Mouse (Mus musculus) mesoderm, embryonic 11.5 days (tissue): Measurements from ENCODE around the gene Pold1.

Experiments used
- DNase-seq: peaks from one replicate; pipeline ENCODE4 v3.0.0-alpha.2; 2012; ENCODE audit warnings: low read depth, low spot score

Pold1 gene

DNA sequence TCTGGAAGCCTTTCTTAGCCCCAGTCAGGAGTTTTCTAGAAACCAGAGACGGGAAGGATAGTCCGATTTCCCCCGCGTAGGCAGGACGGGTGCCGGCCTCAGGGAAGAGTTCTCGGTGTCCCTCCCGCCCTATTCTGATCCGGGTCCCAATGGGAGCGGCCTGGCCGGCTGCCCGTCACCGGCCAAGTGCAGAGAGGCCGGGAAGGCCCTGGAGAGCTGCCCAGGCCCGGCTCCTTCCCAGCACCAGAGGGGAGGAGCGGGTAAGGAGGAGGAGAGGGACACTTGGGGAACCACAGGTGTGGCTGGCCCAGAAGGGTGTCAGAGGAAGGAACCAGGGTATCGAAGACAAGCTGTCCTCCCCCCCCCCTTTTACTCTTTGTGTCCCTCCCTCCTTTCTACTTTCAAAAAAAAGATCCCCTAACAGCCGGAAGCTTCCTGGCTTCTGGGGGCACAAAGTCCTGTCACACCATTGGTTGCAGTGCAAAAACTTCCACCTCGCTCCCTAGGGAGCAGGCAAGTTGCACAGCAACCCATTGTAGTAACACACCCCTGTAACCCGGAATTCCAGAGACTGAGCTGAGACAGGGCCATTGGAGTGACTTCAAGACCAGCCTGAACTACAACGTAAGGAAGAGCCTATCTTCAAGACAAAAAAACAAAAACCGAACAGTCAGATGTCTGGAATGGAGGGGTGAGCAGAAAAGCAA lies 23.4 kb downstream of the Pold1 start:
- DNase-seq: no peak

DNA sequence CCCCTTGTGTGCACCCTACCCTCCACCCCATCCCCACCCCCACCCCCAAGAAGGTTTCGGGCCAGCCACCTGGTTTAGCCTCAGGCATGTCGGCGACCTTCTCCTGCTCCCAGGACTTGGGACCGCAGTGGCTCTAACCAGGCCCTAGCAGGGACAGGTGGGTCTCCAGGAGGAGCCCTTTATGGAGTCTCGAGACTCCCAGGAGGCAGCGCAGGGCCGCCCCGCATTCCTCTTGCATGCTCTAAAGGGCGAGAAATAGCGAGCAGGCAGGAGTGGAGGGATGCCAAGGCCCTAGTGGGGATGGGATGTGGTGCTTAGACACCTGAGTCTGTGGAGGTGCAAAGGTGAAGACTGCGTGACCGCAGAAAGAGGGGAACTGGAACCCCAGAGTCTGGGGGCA lies 24.1 kb downstream of the Pold1 start, which contains the start of gene Mybpc2:
TSS of gene Mybpc2 (minus strand) at position 155 of the 400 bp plus-strand sequence.
- DNase-seq: no peak

DNA sequence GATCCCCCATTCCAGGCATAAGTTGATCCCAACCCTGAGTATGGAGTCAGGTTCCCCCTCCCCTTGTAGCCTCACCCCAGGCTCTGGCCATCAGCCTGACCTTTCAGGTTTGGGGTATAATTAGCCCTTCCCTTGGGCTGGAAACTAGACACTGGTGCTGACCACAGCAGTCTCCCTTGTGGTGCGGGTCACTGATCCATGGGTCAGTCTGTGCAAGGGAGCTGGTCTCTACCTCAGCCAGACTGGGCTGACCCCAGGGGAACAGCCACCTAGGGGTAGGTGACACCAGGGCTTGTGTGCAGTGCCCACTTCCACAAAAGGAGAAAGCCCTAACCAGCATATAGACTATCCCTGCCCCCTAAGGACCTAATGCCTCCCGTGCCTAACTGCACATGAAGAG lies 25.6 kb downstream of the Pold1 start:
- no peak for DNase-seq

DNA sequence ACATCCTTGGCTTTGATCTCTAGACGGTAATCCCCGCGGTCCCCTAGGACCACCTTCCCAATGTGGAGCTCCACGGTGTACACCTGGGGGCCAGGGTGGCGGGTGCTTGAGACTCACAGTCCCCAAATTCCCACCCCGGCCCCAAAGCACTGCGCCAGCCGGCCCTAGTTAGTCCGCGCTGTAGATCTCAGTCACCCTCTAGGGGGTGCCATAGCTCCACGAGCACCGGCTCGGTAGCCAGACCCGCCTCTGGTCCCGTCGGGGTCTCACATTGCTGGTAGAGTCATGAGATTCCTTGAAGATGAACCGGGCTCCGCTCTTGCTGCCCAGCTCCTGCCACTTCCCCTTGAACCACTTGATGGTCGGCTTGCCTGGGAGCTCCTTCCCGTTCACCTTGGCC lies 26.9 kb downstream of the Pold1 start:
- peak; percentile 73 for DNase-seq

DNA sequence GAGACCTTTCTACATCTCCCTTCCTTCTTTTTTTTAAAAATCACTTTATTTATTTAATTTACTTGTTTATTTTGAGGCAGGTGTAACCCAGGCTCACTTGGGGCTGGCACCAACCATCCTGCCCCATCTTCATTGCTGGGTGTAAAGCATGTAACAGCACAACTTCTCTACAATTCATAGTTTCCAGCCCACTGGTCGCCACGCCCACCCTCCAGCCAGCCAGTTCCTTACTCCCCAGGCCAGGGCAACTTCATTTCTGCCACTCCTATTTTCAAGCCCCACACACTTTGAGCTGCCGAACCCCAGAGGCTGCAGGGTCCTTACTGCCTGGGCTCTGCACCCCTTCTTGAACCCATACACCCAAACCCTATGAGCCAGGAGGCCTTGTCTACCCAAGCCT lies 27.7 kb downstream of the Pold1 start:
- DNase-seq: no peak

DNA sequence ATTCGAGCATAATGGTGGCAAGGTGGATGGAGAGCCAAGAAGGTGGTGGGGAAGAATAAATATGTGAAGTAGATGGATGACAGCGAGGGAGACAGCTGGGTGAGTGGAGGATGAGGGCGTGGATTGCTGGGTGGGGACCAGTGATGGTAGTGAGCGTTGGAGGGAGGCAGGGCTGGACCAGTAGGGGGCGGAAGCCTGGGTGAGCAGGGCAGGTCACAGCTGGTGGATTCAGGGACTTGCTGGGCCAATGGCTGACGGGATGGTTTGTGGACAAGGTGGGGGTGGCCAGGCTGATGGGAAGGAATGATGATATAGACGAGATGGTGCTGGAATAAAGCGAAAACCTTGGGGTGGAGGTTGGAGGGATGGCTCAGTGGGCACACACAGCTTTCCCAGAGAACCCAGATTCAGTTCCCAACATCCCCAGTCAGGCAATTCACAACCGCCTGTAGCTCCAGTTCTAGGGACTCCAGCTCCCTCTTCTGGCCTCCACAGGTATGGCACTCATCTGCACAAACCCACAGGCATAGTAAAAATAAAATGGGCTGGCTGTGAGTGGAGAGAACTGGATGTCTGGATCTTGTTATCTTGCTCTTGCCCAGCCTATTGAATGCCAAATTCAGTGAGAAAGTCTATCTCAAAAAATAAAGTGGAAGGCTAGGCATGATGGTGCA lies 29.3 kb downstream of the Pold1 start:
- peak; percentile 25 for DNase-seq

DNA sequence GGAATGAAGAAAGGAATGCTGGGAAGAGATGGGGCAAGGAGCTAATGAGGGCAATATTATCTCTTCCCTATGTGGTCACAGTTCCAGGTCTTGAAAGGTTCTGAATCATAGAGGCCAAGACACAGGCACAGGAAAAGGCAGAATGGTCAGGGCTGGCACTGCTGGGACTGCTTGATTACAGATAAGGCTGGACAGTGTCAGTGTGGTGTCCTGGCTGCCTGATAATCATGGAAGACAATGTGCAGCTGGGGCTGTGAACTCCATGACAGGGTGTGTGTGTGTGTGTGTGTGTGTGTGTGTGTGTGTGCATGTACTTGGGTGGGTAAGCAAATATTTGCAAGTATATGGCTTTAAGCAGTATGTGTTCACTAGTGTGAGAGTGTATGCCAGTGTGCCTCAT lies 41.2 kb downstream of the Pold1 start:
- no peak for DNase-seq

DNA sequence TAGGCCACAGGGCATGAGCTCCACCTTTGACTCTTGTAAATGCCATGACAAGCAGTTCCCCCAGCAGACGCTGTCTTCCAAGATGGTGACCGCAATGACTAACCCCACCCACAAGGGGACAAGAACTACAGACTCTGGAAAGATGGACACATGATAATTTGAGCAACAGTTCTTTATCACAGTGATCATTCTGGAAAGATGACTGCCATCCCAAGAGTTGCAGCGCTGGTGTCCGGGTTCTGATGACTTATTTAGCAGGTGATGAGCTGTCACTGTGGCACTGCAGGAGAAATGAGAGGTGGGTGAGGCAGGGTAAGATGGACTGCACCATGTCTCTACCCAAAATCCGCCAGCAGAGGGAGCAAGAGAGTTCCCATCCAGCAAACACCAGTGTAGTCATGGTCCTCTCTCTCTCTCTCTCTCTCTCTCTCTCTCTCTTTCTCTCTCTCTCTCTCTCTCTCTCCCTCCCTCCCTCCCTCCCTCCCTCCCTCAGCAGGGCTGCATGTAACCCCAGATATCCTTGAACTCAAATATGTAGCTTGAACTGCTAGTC lies 47.0 kb downstream of the Pold1 start:
- DNase-seq: peak; percentile 81

DNA sequence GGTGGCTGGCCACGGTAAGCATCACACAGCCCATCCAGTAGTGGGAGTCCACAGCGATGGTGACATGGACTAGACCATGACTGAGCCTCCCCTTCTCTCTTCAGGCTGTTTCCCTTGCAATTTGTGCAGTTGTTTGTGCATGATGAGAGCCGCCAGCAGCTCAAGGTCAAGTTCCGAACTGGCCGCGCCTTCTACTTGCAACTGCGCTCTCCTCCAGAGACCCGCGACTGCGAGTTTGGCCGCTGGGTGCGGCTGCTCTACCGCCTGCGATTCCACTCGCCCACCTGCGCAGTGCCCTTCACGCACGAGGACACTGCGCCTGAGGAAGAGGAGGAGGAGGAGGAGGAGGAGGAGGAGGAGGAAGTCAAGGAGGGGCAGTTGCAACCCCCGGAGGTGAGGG lies 48.6 kb downstream of the Pold1 start:
- no peak for DNase-seq

DNA sequence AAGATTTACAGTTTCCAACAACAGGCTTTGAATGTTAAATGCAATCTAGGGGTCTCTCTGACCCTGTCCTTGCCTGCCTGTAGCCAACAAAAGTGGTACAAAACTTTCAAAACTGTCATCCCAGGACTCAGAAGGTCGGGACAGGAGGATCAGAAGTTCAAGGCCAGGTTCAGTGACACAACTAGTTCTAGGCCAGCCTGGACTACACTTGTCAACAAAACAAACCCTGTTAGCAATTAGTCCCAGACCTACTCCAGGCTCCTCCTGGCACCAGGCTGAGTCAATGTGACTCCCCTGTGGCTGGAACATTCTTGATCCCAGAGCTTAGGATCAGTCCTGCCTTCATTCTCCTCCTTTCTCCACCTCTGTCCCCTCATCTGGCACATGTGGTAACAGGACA lies 49.7 kb downstream of the Pold1 start:
- no peak for DNase-seq

DNA sequence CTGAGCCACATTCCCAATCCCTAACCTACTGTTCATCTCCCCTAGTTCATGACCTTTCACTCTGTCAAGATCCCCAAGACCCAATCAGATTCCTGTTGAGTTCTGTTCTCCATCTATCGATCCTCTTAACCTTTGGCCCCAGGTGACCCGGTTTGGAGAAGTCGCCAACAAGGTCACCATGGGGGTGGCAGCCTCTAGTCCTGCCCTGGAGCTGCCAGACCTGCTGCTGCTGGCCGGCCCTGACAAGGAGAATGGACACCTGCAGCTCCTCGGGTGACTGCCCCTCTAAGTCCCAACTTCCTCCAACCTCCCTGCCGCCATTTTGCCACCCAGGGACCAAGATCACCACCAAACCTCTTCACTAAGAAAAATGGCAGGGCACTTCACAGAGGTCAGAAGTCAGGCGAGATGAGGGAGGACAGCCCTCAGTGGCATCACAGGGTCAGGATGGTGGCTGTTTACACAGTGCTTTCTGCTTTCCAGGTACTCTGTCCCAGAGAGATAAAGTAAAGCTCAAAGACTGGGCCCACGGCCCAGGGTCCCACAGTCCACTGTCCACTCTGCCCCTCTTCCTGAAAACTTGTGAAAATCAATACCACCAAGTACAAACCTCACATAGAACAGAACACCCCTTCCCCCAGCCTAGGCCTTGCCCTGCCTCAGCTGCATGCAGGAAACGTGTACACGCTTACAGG lies 51.1 kb downstream of the Pold1 start:
- DNase-seq: no peak

DNA sequence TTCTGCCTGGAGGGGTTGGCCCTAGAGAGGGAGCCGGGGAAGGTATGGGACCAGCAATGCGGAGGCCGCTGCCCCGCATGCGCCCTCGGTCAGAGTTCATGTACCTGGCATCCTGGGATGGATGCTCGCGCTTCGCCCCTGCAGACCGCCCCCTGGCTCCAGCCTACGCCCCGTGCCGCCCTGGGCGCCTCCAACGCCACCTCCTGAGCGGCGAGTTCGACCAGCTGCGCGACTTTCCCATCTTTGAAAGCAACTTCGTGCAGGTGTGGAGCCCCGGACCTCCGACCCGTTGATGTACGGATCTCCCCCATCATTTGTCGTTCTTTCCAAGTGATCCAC lies 51.9 kb downstream of the Pold1 start:
- DNase-seq: no peak

DNA sequence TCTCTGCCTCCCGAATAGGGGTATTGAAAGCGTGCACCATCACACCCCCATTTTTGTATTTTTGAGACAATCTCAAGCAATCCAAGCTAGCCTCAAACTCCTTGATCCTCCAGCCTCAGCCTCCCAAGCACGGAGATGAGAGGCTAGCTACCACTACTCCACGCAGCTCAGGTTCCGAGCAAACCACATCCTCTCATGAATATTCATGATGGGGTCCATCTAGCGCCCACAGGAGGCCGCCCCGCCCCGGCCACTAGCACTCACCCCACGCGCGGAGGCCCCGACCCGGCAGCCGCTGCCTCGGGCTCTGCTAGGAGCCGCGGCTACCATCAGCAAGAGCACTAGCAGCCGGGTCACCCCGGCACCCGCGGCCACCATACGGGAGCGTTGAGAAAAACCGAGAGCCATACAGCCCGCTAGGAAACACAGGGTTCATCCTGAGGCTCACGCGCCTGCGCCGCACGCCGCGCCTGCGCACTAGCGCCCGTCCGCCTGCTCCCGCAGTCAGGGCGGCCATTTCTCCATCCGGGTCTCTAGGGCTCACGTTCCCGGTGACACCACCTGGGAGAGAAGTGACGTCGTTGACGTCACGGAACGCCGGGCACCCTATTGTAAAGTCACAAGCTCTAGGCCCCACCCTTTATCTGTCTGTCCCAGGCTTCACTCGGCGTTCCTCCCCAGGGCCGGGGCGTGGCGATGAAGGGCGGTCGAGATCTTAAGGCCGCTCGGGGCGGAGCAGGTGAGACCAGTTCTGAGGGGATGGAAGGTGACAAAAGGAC lies 52.5 kb downstream of the Pold1 start, which contains the start of the genes Emc10 and Fam71e1:
TSS of gene Emc10 (minus strand) at position 538 of the 779 bp plus-strand sequence.
TSS of gene Fam71e1 (plus strand) at position 590 of the 779 bp plus-strand sequence.
- DNase-seq: peak; percentile 100

DNA sequence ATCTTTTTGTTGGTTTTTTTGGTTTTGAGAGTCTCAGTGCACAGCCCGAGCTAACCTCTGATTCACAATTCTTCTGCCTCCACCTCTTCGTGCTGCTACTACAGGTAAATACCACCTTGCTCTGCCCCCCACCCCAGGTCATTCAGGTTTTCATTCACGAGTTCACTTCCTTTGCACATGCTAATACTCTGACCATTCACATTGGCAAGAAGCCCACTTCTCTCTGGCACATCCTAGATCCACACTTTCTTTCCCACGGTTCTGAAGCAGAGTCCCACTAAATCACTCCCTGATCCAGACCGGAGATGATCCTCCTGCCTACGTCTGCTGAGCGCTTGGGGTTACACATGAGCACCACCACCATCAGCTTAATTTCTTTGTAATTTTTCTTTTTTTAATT lies 53.6 kb downstream of the Pold1 start:
- no peak for DNase-seq

DNA sequence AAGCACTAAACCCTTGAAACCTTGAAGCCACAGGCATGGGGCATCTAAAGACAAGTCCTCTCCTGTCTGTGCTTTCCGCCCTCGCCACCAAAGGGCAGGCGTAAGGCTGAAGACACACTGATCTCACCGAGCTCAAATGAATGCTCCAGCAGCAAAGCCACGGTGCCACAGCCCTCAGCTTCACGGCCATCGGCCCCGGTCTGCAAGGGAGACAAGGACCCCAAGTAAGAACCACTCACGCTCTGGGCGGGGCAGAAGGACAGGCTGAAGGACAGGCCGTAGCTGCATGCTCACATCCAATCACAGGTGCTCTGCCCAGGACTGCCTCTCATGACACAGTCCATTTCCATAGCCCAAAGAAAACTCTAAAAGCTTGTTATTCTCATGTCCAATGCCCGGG lies 54.0 kb downstream of the Pold1 start:
- DNase-seq: no peak

DNA sequence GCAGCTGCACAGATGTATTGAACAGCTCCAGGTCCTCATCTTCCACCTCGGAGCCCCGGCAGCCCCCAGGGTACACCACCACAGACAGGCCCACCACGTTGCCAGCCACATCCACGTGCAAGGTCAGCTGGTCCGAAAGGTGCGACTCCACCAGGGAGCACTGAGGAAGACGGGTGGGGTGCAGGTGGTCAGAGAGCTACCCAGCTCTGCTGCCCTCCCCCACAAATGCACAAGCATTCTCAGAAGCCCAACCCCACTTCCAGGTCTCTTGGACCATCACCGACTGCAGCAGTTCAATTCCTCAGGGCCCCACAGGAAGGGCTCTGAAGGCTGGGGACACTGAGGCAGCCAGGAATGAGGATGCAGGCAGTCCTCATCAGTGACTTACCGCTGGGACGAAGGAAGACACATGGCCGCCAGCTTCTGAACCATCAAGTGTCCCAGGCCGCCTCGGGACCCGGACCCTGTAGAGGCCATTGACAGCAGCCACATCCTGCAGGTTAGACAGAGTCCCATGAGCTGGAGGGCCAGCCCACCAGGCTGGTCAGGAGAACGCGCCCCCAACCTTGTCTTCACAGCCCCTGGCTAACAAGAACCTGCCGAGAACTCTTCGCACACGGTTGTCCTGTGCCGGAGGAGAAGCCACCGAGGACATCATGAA lies 56.4 kb downstream of the Pold1 start:
- no peak for DNase-seq

DNA sequence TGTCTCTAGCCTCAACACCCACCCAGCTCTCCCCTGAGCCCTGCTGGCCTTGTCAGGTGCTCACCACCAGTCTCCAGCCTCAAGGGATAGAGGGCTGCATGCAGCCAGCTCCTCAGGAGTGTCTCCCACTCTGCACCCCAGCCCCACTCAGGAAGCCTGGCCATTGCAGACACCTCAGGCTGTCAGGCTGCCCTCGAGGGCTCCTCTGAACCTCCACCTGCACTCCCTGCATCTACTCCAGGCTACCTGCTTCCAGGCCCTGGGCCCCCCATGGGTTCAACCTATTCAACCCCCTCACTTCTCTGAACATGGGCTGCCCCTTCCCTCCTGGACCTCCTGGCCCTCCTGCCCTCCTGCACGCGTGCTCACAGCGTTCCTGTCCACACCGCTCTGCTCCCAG lies 57.3 kb downstream of the Pold1 start:
- no peak for DNase-seq

DNA sequence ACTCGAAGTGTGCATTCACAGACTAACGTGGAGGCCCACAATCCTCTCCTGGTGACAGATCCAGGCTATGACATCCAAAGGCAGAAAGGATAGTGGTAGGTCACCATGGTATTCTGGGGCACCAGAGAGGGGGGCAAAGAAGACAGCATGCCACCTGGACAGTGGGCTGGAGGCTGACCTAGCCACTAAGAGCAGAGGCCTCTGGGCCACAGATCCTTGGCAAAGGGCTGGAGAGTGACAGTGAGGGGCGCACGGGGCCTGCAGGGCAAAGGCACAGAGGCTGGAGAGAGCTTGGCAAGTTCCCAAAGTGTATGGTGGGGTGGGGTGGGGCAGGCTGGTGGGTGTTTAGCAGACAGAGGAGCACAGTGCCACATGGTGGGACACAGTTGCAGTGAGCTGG lies 58.4 kb downstream of the Pold1 start:
- no peak for DNase-seq

DNA sequence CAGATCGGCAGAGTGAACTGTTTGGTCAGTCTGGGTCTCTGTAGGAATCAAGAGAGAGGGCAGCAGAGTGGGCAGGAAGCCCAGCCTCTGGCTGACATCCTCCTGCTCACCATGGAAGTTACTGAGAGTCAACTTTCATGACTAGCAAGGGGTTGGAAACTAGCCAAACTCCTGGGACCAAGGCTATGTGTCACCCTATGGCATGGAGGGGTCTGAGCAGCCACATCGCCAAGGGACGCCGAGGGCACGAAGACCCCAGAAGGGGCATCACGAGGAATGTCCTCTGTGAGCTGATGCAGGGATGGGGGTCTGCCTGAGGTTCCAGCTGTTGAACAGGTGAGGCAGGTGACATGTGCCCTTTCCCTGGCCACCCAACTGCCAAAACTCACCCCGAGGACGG lies 60.1 kb downstream of the Pold1 start:
- DNase-seq: no peak

DNA sequence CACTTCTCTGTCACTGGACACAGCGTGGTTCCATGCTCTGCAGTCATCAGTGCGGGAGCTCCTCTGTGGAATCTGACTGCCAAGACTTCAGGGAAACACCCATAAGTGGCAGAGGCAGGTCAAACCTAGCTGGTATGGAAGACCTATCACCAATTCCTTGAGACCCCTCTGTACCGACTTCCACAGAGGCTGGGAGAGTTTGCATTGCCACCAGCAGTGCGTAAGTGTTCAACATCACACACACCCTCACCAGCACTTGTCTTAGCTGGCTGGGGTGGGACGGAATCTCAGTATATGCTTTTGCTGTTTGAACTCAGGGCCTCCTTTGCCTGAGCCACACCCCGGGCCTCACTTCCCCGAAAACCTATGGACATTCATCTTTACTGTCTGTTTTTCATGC lies 60.7 kb downstream of the Pold1 start:
- no peak for DNase-seq

DNA sequence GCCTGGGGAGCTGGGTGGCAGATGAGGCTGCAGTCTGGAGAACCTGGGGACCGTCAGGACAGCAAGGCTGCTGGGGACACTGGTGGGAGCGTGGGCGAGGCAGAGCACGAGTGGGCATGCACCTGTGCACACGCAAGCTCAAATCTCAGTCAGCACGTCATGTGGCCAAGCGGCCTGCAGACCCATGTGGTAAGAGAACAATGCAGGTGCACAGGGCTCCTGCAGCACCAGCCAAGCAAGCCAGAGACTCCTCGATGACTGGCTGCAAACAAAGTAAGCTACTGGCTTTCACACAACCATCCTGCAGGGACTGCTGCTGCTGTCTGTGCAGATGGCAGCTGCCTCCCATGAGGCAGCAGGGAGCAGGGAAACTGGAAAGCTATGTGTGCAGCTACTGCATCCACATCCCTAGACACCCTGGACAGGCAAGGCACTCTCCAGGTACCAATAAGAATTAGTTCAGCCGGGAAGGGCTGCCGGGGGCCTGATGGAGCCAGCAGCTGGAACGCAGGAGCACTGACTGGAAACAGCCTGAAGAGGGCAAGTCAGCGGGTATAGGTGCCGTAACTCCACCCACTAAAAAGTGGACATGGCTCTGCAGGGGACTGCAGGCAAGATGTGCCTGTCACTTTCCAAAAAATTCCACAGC lies 61.6 kb downstream of the Pold1 start:
- no peak for DNase-seq
